Mouse (Mus musculus): ENCODE data around the gene Ints1.

Gene Ints1

DNA sequence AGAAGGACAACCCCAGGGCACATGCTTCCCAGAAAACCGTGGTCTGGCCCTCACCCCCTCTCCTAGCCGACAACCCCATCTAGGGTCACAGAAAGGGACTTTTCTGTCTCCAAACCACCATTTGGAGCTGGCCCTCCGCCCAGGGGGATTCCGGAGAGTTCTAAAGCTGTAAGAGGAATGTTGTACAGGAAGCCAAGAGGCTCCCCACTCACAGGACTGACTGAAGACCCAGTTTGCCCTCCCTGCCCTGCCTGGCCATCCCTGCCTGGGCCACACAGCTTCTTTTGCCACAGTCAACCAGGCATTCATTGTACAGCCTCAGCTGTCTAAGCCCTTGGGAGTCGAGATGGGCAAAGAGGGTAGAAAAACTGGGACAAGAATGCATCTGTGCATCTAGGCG, 56.9 kb downstream of the Ints1 start:
- DNase-seq (ENCODE audit: low read depth, low spot score): no peak

DNA sequence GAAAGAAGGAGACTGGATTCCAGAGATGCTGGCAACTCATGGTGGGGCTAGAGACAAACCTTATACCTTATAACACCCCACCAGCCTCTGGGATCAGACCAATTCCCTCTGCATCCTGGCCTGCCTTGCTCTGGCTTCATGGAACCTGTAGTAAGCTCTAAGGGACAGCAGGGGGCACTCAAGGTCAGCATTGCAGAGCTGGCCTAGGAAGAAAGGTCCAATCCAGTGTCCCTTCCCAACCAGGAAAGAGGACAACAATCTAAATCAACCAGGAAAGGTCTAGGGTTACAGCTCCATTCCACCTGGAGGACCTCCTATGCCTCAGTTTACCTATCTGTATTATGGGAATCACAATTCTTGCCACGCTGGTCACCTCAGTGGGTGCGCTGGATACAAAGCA, 57.8 kb downstream of the Ints1 start:
- DNase-seq (ENCODE audit: low read depth, low spot score): peak; percentile 53

DNA sequence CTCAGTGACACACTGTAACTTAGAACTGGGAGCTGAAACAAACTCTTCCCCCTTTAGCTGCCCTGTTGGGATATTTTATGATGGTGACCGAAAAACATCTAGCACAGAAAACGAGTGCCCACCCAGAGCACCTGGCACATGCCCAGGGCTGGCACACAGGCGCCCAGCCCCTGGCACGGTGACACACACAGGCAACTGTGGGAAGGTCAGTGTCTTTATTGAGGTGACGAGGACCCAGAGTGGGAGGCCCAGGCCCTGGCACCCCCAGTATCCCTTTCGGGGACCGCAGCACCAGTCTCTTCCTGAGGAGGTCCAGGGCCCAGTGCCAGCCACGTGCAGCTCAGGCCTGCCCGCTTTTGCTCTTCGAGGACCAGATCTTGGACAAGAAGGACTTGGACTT, 69.0 kb downstream of the Ints1 start:
- DNase-seq (ENCODE audit: low read depth, low spot score): no peak

DNA sequence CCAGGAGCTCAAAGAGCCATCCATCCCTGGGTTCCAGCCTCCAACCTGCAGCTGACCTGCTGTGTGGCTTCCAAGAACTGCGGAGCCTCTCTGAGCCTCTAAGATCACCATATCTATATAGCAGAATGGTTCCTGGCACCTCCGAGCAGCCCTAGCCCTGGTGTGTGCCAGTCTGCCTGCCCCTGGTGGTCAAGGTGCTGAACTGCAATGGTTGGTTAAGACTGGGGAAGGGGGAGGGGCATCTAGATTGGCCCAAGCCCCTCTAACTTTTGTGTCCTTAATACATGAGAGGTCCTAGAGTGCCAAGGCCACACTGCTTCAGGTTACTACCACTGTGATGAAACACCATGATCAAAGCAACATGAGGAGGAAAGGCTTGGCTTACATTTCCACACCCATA, 72.6 kb downstream of the Ints1 start:
- peak; percentile 65 for DNase-seq (ENCODE audit: low read depth, low spot score)

DNA sequence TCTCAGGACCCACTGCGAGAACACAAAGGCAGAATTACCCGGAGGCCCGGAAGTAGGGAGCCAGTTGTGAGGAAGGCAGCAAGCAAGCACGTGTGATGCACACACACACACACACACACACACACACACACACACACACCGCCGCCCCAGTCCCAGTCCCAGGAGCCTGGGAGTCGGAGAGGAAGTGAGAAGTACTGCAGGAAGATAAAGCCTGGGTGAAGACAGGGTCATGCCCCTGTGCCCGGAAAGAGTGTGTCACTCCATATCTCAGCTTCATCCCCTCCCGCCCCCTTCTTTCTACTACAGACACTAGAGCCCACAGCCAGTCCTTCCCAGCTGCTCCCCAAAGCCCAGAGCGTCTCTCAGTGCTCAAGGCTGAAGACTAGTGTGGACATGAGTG, 73.2 kb downstream of the Ints1 start:
- no peak for DNase-seq (ENCODE audit: low read depth, low spot score)

Measured in ES-CJ7 (cell line).